Mouse (Mus musculus) ovary, postnatal 36 days (tissue): ENCODE measurements around the gene Slc39a2.
"Not testable (repeated sequence)": the region's sequence is repeated elsewhere in the genome, so short reads cannot be mapped to it uniquely, and the experiment has no call there.

Experiments used
- DNase-seq: peaks from one replicate; pipeline ENCODE4 v3.0.0; 2022; ENCODE audit warnings: low spot score, mixed read lengths

The Slc39a2 gene

GRCm38 (mm10) chr14:51892191-51892939, at the start of gene Slc39a2:
Slc39a2 (plus strand) TSS chr14:51892889.
- no peak for DNase-seq

GRCm38 (mm10) chr14:51843882-51844281, 48.8 kb upstream of the Slc39a2 start:
- DNase-seq, result no peak

- no peak for DNase-seq
These were observed 46.1 kb upstream of the Slc39a2 start for GRCm38 (mm10) chr14:51846566-51846965.

- DNase-seq, result not testable (repeated sequence)
These were observed 41.7 kb upstream of the Slc39a2 start for GRCm38 (mm10) chr14:51851006-51851405.

- DNase-seq, result no peak
These were observed 39.3 kb upstream of the Slc39a2 start, which contains the start of gene Ear6 for GRCm38 (mm10) chr14:51853399-51853798. Ear6 (plus strand) TSS chr14:51853699.

- not testable (repeated sequence) for DNase-seq
These were observed 37.4 kb upstream of the Slc39a2 start for GRCm38 (mm10) chr14:51855280-51855679.

GRCm38 (mm10) chr14:51863603-51864002, 29.1 kb upstream of the Slc39a2 start:
- peak; percentile 16 for DNase-seq

GRCm38 (mm10) chr14:51870756-51871155, 21.9 kb upstream of the Slc39a2 start:
- no peak for DNase-seq

- peak; percentile 15 for DNase-seq
These were observed 20.9 kb upstream of the Slc39a2 start for GRCm38 (mm10) chr14:51871741-51872140.

- no peak for DNase-seq
These were observed 15.2 kb upstream of the Slc39a2 start for GRCm38 (mm10) chr14:51877517-51877916.

GRCm38 (mm10) chr14:51883527-51884030, 9.1 kb upstream of the Slc39a2 start:
- DNase-seq, result peak; percentile 55

- no peak for DNase-seq
These were observed 8.6 kb upstream of the Slc39a2 start for GRCm38 (mm10) chr14:51884031-51884544.

- DNase-seq, result peak; percentile 91
These were observed 7.9 kb upstream of the Slc39a2 start, which contains the start of gene Mettl17 for GRCm38 (mm10) chr14:51884598-51885331. Mettl17 (plus strand) TSS chr14:51884842.

- DNase-seq, result no peak
These were observed 6.6 kb upstream of the Slc39a2 start for GRCm38 (mm10) chr14:51886051-51886450.

GRCm38 (mm10) chr14:51889833-51890232, 2.9 kb upstream of the Slc39a2 start:
- DNase-seq, result no peak

GRCm38 (mm10) chr14:51893094-51893794, 555 bp downstream of the Slc39a2 start:
- DNase-seq, result no peak

GRCm38 (mm10) chr14:51893809-51894208, 1.1 kb downstream of the Slc39a2 start:
- DNase-seq, result no peak

GRCm38 (mm10) chr14:51895071-51895470, 2.4 kb downstream of the Slc39a2 start:
- DNase-seq, result no peak

- no peak for DNase-seq
These were observed 3.3 kb downstream of the Slc39a2 start for GRCm38 (mm10) chr14:51896019-51896418.

- DNase-seq, result no peak
These were observed 4.0 kb downstream of the Slc39a2 start for GRCm38 (mm10) chr14:51896539-51897170.

GRCm38 (mm10) chr14:51899351-51899750, 6.7 kb downstream of the Slc39a2 start:
- no peak for DNase-seq
